In the genomic region with DNA sequence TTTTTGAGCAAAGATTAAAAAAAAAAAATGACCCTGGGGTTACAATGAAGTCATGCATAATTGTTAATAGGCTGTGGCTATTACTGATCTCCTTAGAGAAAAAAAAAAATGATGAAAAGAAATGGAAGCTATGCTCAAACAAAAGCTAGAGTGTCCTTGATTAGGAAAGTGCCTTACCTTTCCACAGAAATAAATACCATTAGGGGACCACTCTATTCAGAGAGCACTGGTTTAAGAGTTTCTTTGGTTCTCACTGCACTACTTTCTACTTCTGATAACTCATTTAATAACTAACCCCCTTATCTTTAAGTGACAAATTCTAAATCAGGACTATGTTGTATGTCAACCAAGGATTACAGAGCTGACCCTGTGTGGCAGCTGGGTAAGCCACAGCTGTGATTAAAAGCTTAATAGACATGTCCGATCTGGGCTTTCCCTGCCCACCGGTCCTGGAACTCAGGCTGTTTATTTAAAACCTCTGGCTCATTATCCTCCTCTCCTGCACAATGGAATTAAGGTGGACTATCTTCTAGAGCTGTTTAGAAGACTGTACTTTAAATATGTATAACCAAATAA, we compare ENCODE assay signal across 23 mouse cellular contexts.
"Had no signal": no experiment of that assay in that cellular context is flagged by ENCODE, and none has a peak within 500 bp of the region (broad histone marks: within the 10 kb centered on the region; RNA-seq: fewer than 3 reads in every experiment).

No protein-coding gene starts in this region.

- H3K4me1 ChIP-seq: hindbrain, embryonic 10.5 days; hindbrain, embryonic 12.5 days; intestine, embryonic 15.5 days had no signal

- H3K27me3 ChIP-seq: heart, embryonic 12.5 days; hindbrain, embryonic 12.5 days; intestine, embryonic 15.5 days; limb, embryonic 12.5 days had no signal

- DNase-seq: gastrocnemius, adult 2 months; gastrocnemius, postnatal 10 days; gastrocnemius, postnatal 25 days; heart, adult 18-20 months; heart, postnatal 10 days; heart, postnatal 4 days; kidney, adult 18-20 months; kidney, adult 8-10 months; kidney, postnatal 10 days; kidney, postnatal 25 days; kidney, postnatal 4 days had no signal

- H3K4me3 ChIP-seq: gastrocnemius, adult 2 months; heart, embryonic 10.5 days; heart, embryonic 12.5 days; hindbrain, embryonic 10.5 days; hindbrain, embryonic 12.5 days; intestine, embryonic 15.5 days; layer of hippocampus, adult 2 months; left cerebral cortex, adult 2 months; limb, embryonic 12.5 days had no signal

- H3K36me3 ChIP-seq: heart, embryonic 10.5 days; heart, embryonic 12.5 days; hindbrain, embryonic 10.5 days; hindbrain, embryonic 12.5 days; intestine, embryonic 15.5 days; limb, embryonic 12.5 days had no signal

- H3K4me2 ChIP-seq: heart, embryonic 12.5 days; hindbrain, embryonic 12.5 days; hindbrain, embryonic 14.5 days; intestine, embryonic 15.5 days; limb, embryonic 12.5 days had no signal

- H3K9me3 ChIP-seq: heart, embryonic 10.5 days; hindbrain, embryonic 10.5 days; hindbrain, embryonic 12.5 days; intestine, embryonic 15.5 days; limb, embryonic 12.5 days had no signal

- H3K9ac ChIP-seq: heart, embryonic 12.5 days; hindbrain, embryonic 12.5 days; hindbrain, embryonic 14.5 days; intestine, embryonic 15.5 days; limb, embryonic 12.5 days had no signal

- ATAC-seq: hindbrain, embryonic 16.5 days; inflammation-experienced regulatory T-cells, adult 6 months; intestine, embryonic 15.5 days; intestine, postnatal 0 days had no signal

- H3K27ac ChIP-seq: gastrocnemius, adult 2 months; heart, embryonic 10.5 days; hindbrain, embryonic 10.5 days; hindbrain, embryonic 12.5 days; hindbrain, embryonic 14.5 days; intestine, embryonic 15.5 days; left cerebral cortex, adult 2 months; limb, embryonic 12.5 days had no signal
